Mouse (Mus musculus) liver, embryonic 16.5 days (tissue): ENCODE measurements at regions not wholly inside any gene's neighbourhood (a gene's known extent, or its start where the extent isn't known, plus 50 kb on each side); places are given as distances from the start of the nearest gene placed in this dataset.

Experiments used
- ATAC-seq: fragments of 200-750 bp; cut with Nextera tagmentation; 2 replicates; pipeline ENCODE4 v1.8.0; 2017; ENCODE audit warnings: low read depth, mild to moderate bottlenecking, moderate number of reproducible peaks, moderate library complexity
- H3K27ac ChIP-seq: fragments of 300-500 bp; sonication (generic); 2 replicates; pipeline ENCODE4 v1.5.1; 2014; ENCODE audit warnings: mild to moderate bottlenecking, low read length
- H3K27me3 ChIP-seq: fragments of 300-500 bp; sonication (generic); 2 replicates; pipeline ENCODE4 v1.6.1; 2014; ENCODE audit warnings: low read depth, low read length, mixed read lengths; ENCODE audit not compliant: control insufficient read depth, insufficient read depth
- H3K36me3 ChIP-seq: fragments of 300-500 bp; sonication (generic); 2 replicates; pipeline ENCODE4 v1.6.1; 2014; ENCODE audit warnings: mild to moderate bottlenecking; ENCODE audit not compliant: control insufficient read depth, insufficient read depth
- H3K4me1 ChIP-seq: fragments of 300-500 bp; sonication (generic); 2 replicates; pipeline ENCODE4 v1.6.1; 2014; ENCODE audit warnings: low read depth, low read length, mixed read lengths; ENCODE audit not compliant: control insufficient read depth
- H3K4me2 ChIP-seq: fragments of 300-500 bp; sonication (generic); 2 replicates; pipeline ENCODE4 v1.6.1; 2014; ENCODE audit warnings: low read depth, low read length, mixed read lengths
- H3K4me3 ChIP-seq: fragments of 300-500 bp; sonication (generic); 2 replicates; pipeline ENCODE4 v1.5.1; 2014; ENCODE audit warnings: low read depth, mild to moderate bottlenecking, low read length
- H3K9ac ChIP-seq: fragments of 300-500 bp; sonication (generic); 2 replicates; pipeline ENCODE4 v1.6.1; 2014; ENCODE audit warnings: low read depth, low read length
- H3K9me3 ChIP-seq: fragments of 300-500 bp; sonication (generic); replicated peaks from 2 replicates; pipeline ENCODE4 v1.6.1; 2016; ENCODE audit warnings: low read length; ENCODE audit not compliant: control insufficient read depth
- WGBS: fragments of 180-500 bp; shearing (Covaris S2); extraction: QIAGEN DNeasy Blood & Tissue Kit; methylation state at CpG from one replicate; pipeline ENCODE4 v1.1.7; 2014; ENCODE audit not compliant: insufficient replicate concordance; 5-methylcytosine and 5-hydroxymethylcytosine counted together

GRCm38 (mm10) chr13:16564988-16565387 is 553.3 kb downstream of the Inhba start:
- H3K36me3 ChIP-seq, result no peaks in the 10 kb centered on the region
- no peaks in the 10 kb centered on the region for H3K4me1 ChIP-seq
- no peaks in the 10 kb centered on the region for H3K9me3 ChIP-seq
- no peak overlapping the region for H3K4me3 ChIP-seq
- H3K9ac ChIP-seq, result no peak overlapping the region
- 53% methylated on average over 1 of the region's 1 CpGs for WGBS
- no peak for ATAC-seq
- no peak overlapping the region for H3K4me2 ChIP-seq
- no peak overlapping the region for H3K27ac ChIP-seq
- H3K27me3 ChIP-seq, result no peaks in the 10 kb centered on the region

- no peaks in the 10 kb centered on the region for H3K27me3 ChIP-seq
- 12% methylated on average over 4 of the region's 4 CpGs for WGBS
- no peak overlapping the region for H3K27ac ChIP-seq
- H3K4me3 ChIP-seq, result no peak overlapping the region
- no peaks in the 10 kb centered on the region for H3K9me3 ChIP-seq
- no peak overlapping the region for H3K4me2 ChIP-seq
- H3K4me1 ChIP-seq, result no peaks in the 10 kb centered on the region
- no peak overlapping the region for H3K9ac ChIP-seq
- H3K36me3 ChIP-seq, result no peaks in the 10 kb centered on the region
- peak; percentile 76 for ATAC-seq
Measured at GRCm38 (mm10) chr13:16574069-16574468, 562.4 kb downstream of the Inhba start.

GRCm38 (mm10) chr13:16586286-16586685 is 574.6 kb downstream of the Inhba start:
- Histone ChIP-seq H3K9me3 (no peaks in the 10 kb centered on the region), H3K36me3 (no peaks in the 10 kb centered on the region), H3K4me2 (no peak overlapping the region), H3K4me3 (no peak overlapping the region), H3K27ac (no peak overlapping the region), H3K4me1 (no peaks in the 10 kb centered on the region), H3K9ac (no peak overlapping the region), H3K27me3 (no peaks in the 10 kb centered on the region)
- ATAC-seq, result no peak

GRCm38 (mm10) chr13:16619755-16620154 is 608.1 kb downstream of the Inhba start:
- no peak overlapping the region for H3K9ac ChIP-seq
- 61% methylated on average over 5 of the region's 5 CpGs for WGBS
- no peaks in the 10 kb centered on the region for H3K27me3 ChIP-seq
- H3K4me2 ChIP-seq, result no peak overlapping the region
- no peaks in the 10 kb centered on the region for H3K9me3 ChIP-seq
- H3K36me3 ChIP-seq, result no peaks in the 10 kb centered on the region
- no peak overlapping the region for H3K27ac ChIP-seq
- no peaks in the 10 kb centered on the region for H3K4me1 ChIP-seq
- no peak overlapping the region for H3K4me3 ChIP-seq
- no peak for ATAC-seq

GRCm38 (mm10) chr13:16626584-16626983 is 614.9 kb downstream of the Inhba start:
- Histone ChIP-seq H3K27me3 (no peaks in the 10 kb centered on the region), H3K27ac (no peak overlapping the region), H3K9ac (no peak overlapping the region), H3K4me3 (no peak overlapping the region), H3K4me1 (no peaks in the 10 kb centered on the region), H3K36me3 (no peaks in the 10 kb centered on the region), H3K9me3 (no peaks in the 10 kb centered on the region), H3K4me2 (no peak overlapping the region)
- no peak for ATAC-seq
- WGBS, result 54% methylated on average over 4 of the region's 4 CpGs

- H3K4me3 ChIP-seq, result no peak overlapping the region
- no peaks in the 10 kb centered on the region for H3K27me3 ChIP-seq
- no peak overlapping the region for H3K4me2 ChIP-seq
- no peak overlapping the region for H3K9ac ChIP-seq
- H3K36me3 ChIP-seq, result no peaks in the 10 kb centered on the region
- no peaks in the 10 kb centered on the region for H3K9me3 ChIP-seq
- peak; percentile 65 for ATAC-seq
- no peak overlapping the region for H3K27ac ChIP-seq
- H3K4me1 ChIP-seq, result no peaks in the 10 kb centered on the region
- WGBS, result 26% methylated on average over 5 of the region's 5 CpGs
Measured at GRCm38 (mm10) chr13:16633445-16634092, 621.9 kb downstream of the Inhba start.

- 51% methylated on average over 2 of the region's 2 CpGs for WGBS
- no peak overlapping the region for H3K9ac ChIP-seq
- no peak overlapping the region for H3K27ac ChIP-seq
- H3K4me2 ChIP-seq, result no peak overlapping the region
- H3K4me3 ChIP-seq, result no peak overlapping the region
- no peak for ATAC-seq
- no peaks in the 10 kb centered on the region for H3K27me3 ChIP-seq
- H3K4me1 ChIP-seq, result no peaks in the 10 kb centered on the region
- no peaks in the 10 kb centered on the region for H3K36me3 ChIP-seq
- no peaks in the 10 kb centered on the region for H3K9me3 ChIP-seq
Measured at GRCm38 (mm10) chr13:16636251-16636650, 624.6 kb downstream of the Inhba start.

- no peak for ATAC-seq
- no peak overlapping the region for H3K9ac ChIP-seq
Measured at GRCm38 (mm10) chr13:16641611-16642449, 630.2 kb downstream of the Inhba start.

GRCm38 (mm10) chr13:16642450-16642994 is 630.9 kb downstream of the Inhba start:
- no peak for ATAC-seq
- Histone ChIP-seq H3K27ac (no peak overlapping the region), H3K36me3 (no peaks in the 10 kb centered on the region), H3K9ac (no peak overlapping the region), H3K4me1 (no peaks in the 10 kb centered on the region), H3K4me3 (no peak overlapping the region), H3K27me3 (no peaks in the 10 kb centered on the region), H3K4me2 (no peak overlapping the region), H3K9me3 (no peaks in the 10 kb centered on the region)
- WGBS, result 42% methylated on average over 6 of the region's 6 CpGs

More at GRCm38 (mm10) chr13:16641611-16642449, 630.2 kb downstream of the Inhba start:
- Histone ChIP-seq H3K27ac (no peak overlapping the region), H3K4me3 (no peak overlapping the region), H3K4me1 (no peaks in the 10 kb centered on the region), H3K9me3 (no peaks in the 10 kb centered on the region), H3K27me3 (no peaks in the 10 kb centered on the region), H3K4me2 (no peak overlapping the region), H3K36me3 (no peaks in the 10 kb centered on the region)
- WGBS, result 39% methylated on average over 3 of the region's 3 CpGs
